Mouse (Mus musculus) kidney, embryonic 14.5 days (tissue): ENCODE measurements at regions not wholly inside any gene's neighbourhood (a gene's known extent, or its start where the extent isn't known, plus 50 kb on each side); places are given as distances from the start of the nearest gene placed in this dataset.

Experiments used
- ATAC-seq: fragments of 200-750 bp; cut with Nextera tagmentation; 2 replicates; pipeline ENCODE4 v1.8.0; 2017; ENCODE audit warnings: moderate number of reproducible peaks, mild to moderate bottlenecking, moderate TSS enrichment, moderate library complexity; ENCODE audit not compliant: low FRiP score, low TSS enrichment
- H3K27ac ChIP-seq: fragments of 300-500 bp; sonication (generic); 2 replicates; pipeline ENCODE4 v1.5.1; 2014; ENCODE audit warnings: low read depth, mild to moderate bottlenecking, low read length, moderate library complexity, mixed read lengths
- H3K27me3 ChIP-seq: fragments of 300-500 bp; sonication (generic); 2 replicates; pipeline ENCODE4 v1.6.1; 2014; ENCODE audit warnings: mild to moderate bottlenecking, low read length; ENCODE audit not compliant: control insufficient read depth, insufficient read depth
- H3K36me3 ChIP-seq: fragments of 300-500 bp; sonication (generic); 2 replicates; pipeline ENCODE4 v1.6.1; 2014; ENCODE audit warnings: low read length, mixed read lengths; ENCODE audit not compliant: control insufficient read depth, insufficient read depth
- H3K4me1 ChIP-seq: fragments of 300-500 bp; sonication (generic); 2 replicates; pipeline ENCODE4 v1.6.1; 2014; ENCODE audit warnings: low read length, mixed read lengths; ENCODE audit not compliant: control insufficient read depth, insufficient read depth
- H3K4me2 ChIP-seq: fragments of 300-500 bp; sonication (generic); replicated peaks from 2 replicates; pipeline ENCODE4 v1.6.1; 2014; ENCODE audit warnings: low read depth, mild to moderate bottlenecking, low read length
- H3K4me3 ChIP-seq: fragments of 300-500 bp; sonication (generic); 2 replicates; pipeline ENCODE4 v1.5.1; 2014; ENCODE audit warnings: mild to moderate bottlenecking, low read length
- H3K9ac ChIP-seq: fragments of 300-500 bp; sonication (generic); 2 replicates; pipeline ENCODE4 v1.6.1; 2014; ENCODE audit warnings: low read depth, mild to moderate bottlenecking, low read length, moderate library complexity
- H3K9me3 ChIP-seq: fragments of 300-500 bp; sonication (generic); 2 replicates; pipeline ENCODE4 v1.6.1; 2016; ENCODE audit warnings: low read length; ENCODE audit not compliant: control insufficient read depth
- WGBS: fragments of 180-500 bp; shearing (Covaris S2); extraction: QIAGEN DNeasy Blood & Tissue Kit; methylation state at CpG from one replicate; pipeline ENCODE4 v1.1.7; 2014; 5-methylcytosine and 5-hydroxymethylcytosine counted together

GRCm38 (mm10) chr7:113651696-113652095 is 114.1 kb upstream of the Spon1 start:
- H3K9me3 ChIP-seq, result no peaks in the 10 kb centered on the region
- H3K27ac ChIP-seq, result no peak overlapping the region
- no peaks in the 10 kb centered on the region for H3K27me3 ChIP-seq
- 95% methylated on average over 1 of the region's 1 CpGs for WGBS
- H3K4me1 ChIP-seq, result no peaks in the 10 kb centered on the region
- no peaks in the 10 kb centered on the region for H3K36me3 ChIP-seq
- no peak overlapping the region for H3K4me3 ChIP-seq
- ATAC-seq, result no peak
- H3K4me2 ChIP-seq, result no peak overlapping the region
- no peak overlapping the region for H3K9ac ChIP-seq

GRCm38 (mm10) chr7:113653130-113653529 is 112.7 kb upstream of the Spon1 start:
- Histone ChIP-seq H3K9me3 (no peaks in the 10 kb centered on the region), H3K9ac (no peak overlapping the region), H3K4me2 (no peak overlapping the region), H3K36me3 (no peaks in the 10 kb centered on the region), H3K27ac (no peak overlapping the region), H3K4me3 (no peak overlapping the region), H3K4me1 (no peaks in the 10 kb centered on the region), H3K27me3 (no peaks in the 10 kb centered on the region)
- no peak for ATAC-seq
- 26% methylated on average over 5 of the region's 5 CpGs for WGBS

- ATAC-seq, result no peak
- Histone ChIP-seq H3K4me2 (no peak overlapping the region), H3K4me3 (no peak overlapping the region), H3K9me3 (no peaks in the 10 kb centered on the region), H3K9ac (no peak overlapping the region), H3K27ac (no peak overlapping the region), H3K27me3 (no peaks in the 10 kb centered on the region), H3K4me1 (no peaks in the 10 kb centered on the region), H3K36me3 (no peaks in the 10 kb centered on the region)
- WGBS, result 73% methylated on average over 5 of the region's 5 CpGs
Measured at GRCm38 (mm10) chr7:113655336-113655735, 110.5 kb upstream of the Spon1 start.

GRCm38 (mm10) chr7:113672779-113673595 is 92.8 kb upstream of the Spon1 start:
- Histone ChIP-seq H3K27me3 (no peaks in the 10 kb centered on the region), H3K36me3 (no peaks in the 10 kb centered on the region), H3K4me1 (no peaks in the 10 kb centered on the region), H3K4me2 (peak overlapping the region; percentile 21; the same call in 1 of the 2 replicates), H3K9ac (no peak overlapping the region), H3K4me3 (no peak overlapping the region), H3K9me3 (no peaks in the 10 kb centered on the region), H3K27ac (no peak overlapping the region)
- no peak; the same call in 1 of the 2 replicates for ATAC-seq
- WGBS, result 34% methylated on average over 18 of the region's 18 CpGs

- ATAC-seq, result no peak
- H3K4me1 ChIP-seq, result no peaks in the 10 kb centered on the region
- no peak overlapping the region for H3K27ac ChIP-seq
- peak overlapping the region; percentile 21; the same call in 1 of the 2 replicates for H3K4me2 ChIP-seq
- no peak overlapping the region for H3K4me3 ChIP-seq
- no peaks in the 10 kb centered on the region for H3K36me3 ChIP-seq
- H3K9ac ChIP-seq, result no peak overlapping the region
- H3K27me3 ChIP-seq, result no peaks in the 10 kb centered on the region
- H3K9me3 ChIP-seq, result no peaks in the 10 kb centered on the region
- WGBS, result 75% methylated on average over 12 of the region's 12 CpGs
Measured at GRCm38 (mm10) chr7:113673596-113673956, 92.2 kb upstream of the Spon1 start.

GRCm38 (mm10) chr7:113682271-113682670 is 83.5 kb upstream of the Spon1 start:
- Histone ChIP-seq H3K4me3 (no peak overlapping the region), H3K36me3 (no peaks in the 10 kb centered on the region), H3K27ac (no peak overlapping the region), H3K9me3 (no peaks in the 10 kb centered on the region), H3K4me2 (no peak overlapping the region), H3K4me1 (no peaks in the 10 kb centered on the region), H3K27me3 (no peaks in the 10 kb centered on the region), H3K9ac (no peak overlapping the region)
- 69% methylated on average over 5 of the region's 5 CpGs for whole genome bisulfite sequencing
- ATAC-seq, result no peak

- WGBS, result 84% methylated on average over 4 of the region's 4 CpGs
- no peaks in the 10 kb centered on the region for H3K9me3 ChIP-seq
- no peak overlapping the region for H3K9ac ChIP-seq
- no peaks in the 10 kb centered on the region for H3K4me1 ChIP-seq
- no peaks in the 10 kb centered on the region for H3K27me3 ChIP-seq
- H3K27ac ChIP-seq, result no peak overlapping the region
- H3K4me2 ChIP-seq, result no peak overlapping the region
- no peaks in the 10 kb centered on the region for H3K36me3 ChIP-seq
- ATAC-seq, result no peak
- H3K4me3 ChIP-seq, result no peak overlapping the region
Measured at GRCm38 (mm10) chr7:113685349-113685748, 80.4 kb upstream of the Spon1 start.

GRCm38 (mm10) chr7:113686527-113686926 is 79.3 kb upstream of the Spon1 start:
- Histone ChIP-seq H3K4me2 (no peak overlapping the region), H3K4me1 (no peaks in the 10 kb centered on the region), H3K27me3 (no peaks in the 10 kb centered on the region), H3K36me3 (no peaks in the 10 kb centered on the region), H3K9me3 (no peaks in the 10 kb centered on the region), H3K9ac (no peak overlapping the region), H3K4me3 (no peak overlapping the region), H3K27ac (no peak overlapping the region)
- WGBS, result 53% methylated on average over 3 of the region's 3 CpGs
- ATAC-seq, result no peak

- Histone ChIP-seq H3K4me1 (no peaks in the 10 kb centered on the region), H3K27ac (no peak overlapping the region), H3K4me3 (no peak overlapping the region), H3K4me2 (no peak overlapping the region), H3K9ac (no peak overlapping the region), H3K36me3 (no peaks in the 10 kb centered on the region), H3K27me3 (no peaks in the 10 kb centered on the region), H3K9me3 (no peaks in the 10 kb centered on the region)
- ATAC-seq, result no peak
- WGBS, result 85% methylated on average over 6 of the region's 6 CpGs
Measured at GRCm38 (mm10) chr7:113687566-113687965, 78.2 kb upstream of the Spon1 start.
